Mouse (Mus musculus) hindbrain, embryonic 11.5 days (tissue): Measurements from ENCODE around the gene Lyg2. TPM values are rescaled to one million over a fixed set of nuclear protein-coding genes. Genes with fewer than 3 reads are reported as not detected.
A peak's percentile ranks its signal among the peaks of the same experiment; 100 is the strongest.

ENCODE experiments used
- ATAC-seq: fragments of 200-750 bp; cut with Nextera tagmentation; 2 replicates; pipeline ENCODE4 v1.8.0; 2017; ENCODE audit warnings: mild to moderate bottlenecking, moderate TSS enrichment, moderate library complexity; ENCODE audit not compliant: low FRiP score
- DNase-seq: peaks from one replicate; pipeline ENCODE4 v3.0.0-alpha.2; 2015; ENCODE audit warnings: low spot score
- H3K27ac ChIP-seq: fragments of 300-500 bp; sonication (generic); 2 replicates; pipeline ENCODE4 v1.5.1; 2014; ENCODE audit warnings: mild to moderate bottlenecking, low read depth, low read length
- H3K27me3 ChIP-seq: fragments of 300-500 bp; sonication (generic); 2 replicates; pipeline ENCODE4 v1.6.1; 2014; ENCODE audit warnings: mild to moderate bottlenecking, low read length, moderate library complexity, mixed read lengths; ENCODE audit not compliant: control insufficient read depth, insufficient read depth
- H3K36me3 ChIP-seq: fragments of 300-500 bp; sonication (generic); 2 replicates; pipeline ENCODE4 v1.6.1; 2014; ENCODE audit warnings: mild to moderate bottlenecking, low read length, moderate library complexity, mixed read lengths; ENCODE audit not compliant: control insufficient read depth, insufficient read depth
- H3K4me1 ChIP-seq: fragments of 300-500 bp; sonication (generic); replicated peaks from 2 replicates; pipeline ENCODE4 v1.6.1; 2014; ENCODE audit warnings: low read length, mixed read lengths; ENCODE audit not compliant: control insufficient read depth, insufficient read depth
- H3K4me2 ChIP-seq: fragments of 300-500 bp; sonication (generic); replicated peaks from 2 replicates; pipeline ENCODE4 v1.6.1; 2014; ENCODE audit warnings: mild to moderate bottlenecking, low read depth, low read length
- H3K4me3 ChIP-seq: fragments of 300-500 bp; sonication (generic); 2 replicates; pipeline ENCODE4 v1.5.1; 2014; ENCODE audit warnings: low read depth, low read length
- H3K9ac ChIP-seq: fragments of 300-500 bp; sonication (generic); 2 replicates; pipeline ENCODE4 v1.6.1; 2014; ENCODE audit warnings: low read depth, low read length
- H3K9me3 ChIP-seq: fragments of 300-500 bp; sonication (generic); 2 replicates; pipeline ENCODE4 v1.6.1; 2016; ENCODE audit warnings: low read length; ENCODE audit not compliant: control insufficient read depth
- WGBS: fragments of 180-500 bp; shearing (Covaris S2); extraction: QIAGEN DNeasy Blood & Tissue Kit; methylation state at CpG from one replicate; pipeline ENCODE4 v1.1.7; 2014; 5-methylcytosine and 5-hydroxymethylcytosine counted together
- polyA plus RNA-seq: library from polyadenylated mRNA; unstranded; fragments of >200 nt; fragmentation: Nextera tagmentation; extraction: Ambion mirVana; gene quantifications from 2 replicates; pipeline ENCODE4 v1.2.1, GENCODE M21; 2014

Lyg2 gene
- polyA plus RNA-seq, 1 experiment from 2014 or later: not detected

DNA sequence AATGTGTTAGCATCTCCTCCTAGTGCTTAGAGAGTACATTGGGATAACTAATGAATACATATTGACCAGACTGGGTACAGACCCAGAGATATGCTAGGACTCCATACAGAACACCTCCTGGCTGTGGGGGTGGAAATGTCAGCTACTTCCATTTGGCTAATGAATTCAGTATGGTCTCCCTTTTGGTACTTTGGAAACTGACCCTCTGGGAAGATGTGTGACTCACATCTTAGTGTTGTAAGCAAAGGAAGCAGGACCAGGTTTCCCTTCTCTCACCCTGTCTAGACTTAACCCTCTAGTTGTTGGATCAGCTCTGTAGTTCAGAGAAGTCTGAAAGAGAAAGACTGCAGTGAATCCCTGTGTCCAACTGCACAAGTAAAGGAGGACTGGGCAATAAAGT, 21.7 kb downstream of the Lyg2 start:
- peaks cover 4% of the 10 kb centered on the region for H3K36me3 ChIP-seq
- H3K27me3 ChIP-seq: no peaks in the 10 kb centered on the region
- ATAC-seq (no peak), DNase-seq (no peak)
- H3K9me3 ChIP-seq: no peaks in the 10 kb centered on the region
- H3K4me1 ChIP-seq: no peaks in the 10 kb centered on the region
- H3K27ac ChIP-seq: no peak overlapping the region
- no peak overlapping the region for H3K4me2 ChIP-seq
- no peak overlapping the region for H3K9ac ChIP-seq
- no peak overlapping the region for H3K4me3 ChIP-seq

DNA sequence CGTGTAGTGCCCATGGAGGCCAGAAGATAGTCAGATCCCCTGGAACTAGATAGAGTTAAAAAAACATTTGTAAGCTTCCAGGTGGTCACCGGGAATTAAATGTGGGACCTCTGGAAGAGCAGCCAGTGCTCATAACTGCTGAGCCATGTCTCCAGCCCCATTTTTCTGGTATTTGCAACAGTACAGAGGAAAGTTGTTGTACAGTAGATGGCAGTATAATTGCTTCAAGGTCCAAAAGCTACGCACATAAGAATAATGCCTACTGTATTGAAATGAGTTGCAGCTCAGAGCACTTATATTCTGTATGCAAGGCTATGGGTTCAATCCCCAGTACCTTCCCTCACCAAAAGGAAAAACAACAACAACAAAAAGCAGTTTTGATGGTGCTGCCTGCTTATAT, 24.9 kb downstream of the Lyg2 start:
- DNase-seq (peak; percentile 1), ATAC-seq (no peak)
- Histone ChIP-seq H3K27ac (no peak overlapping the region), H3K9me3 (no peaks in the 10 kb centered on the region), H3K4me1 (no peaks in the 10 kb centered on the region), H3K4me2 (peak overlapping the region; percentile 68; the same call in 1 of the 2 replicates), H3K36me3 (no peaks in the 10 kb centered on the region), H3K4me3 (no peak overlapping the region), H3K27me3 (no peaks in the 10 kb centered on the region), H3K9ac (no peak overlapping the region)
- WGBS: 77% methylated on average over 3 of the region's 3 CpGs

DNA sequence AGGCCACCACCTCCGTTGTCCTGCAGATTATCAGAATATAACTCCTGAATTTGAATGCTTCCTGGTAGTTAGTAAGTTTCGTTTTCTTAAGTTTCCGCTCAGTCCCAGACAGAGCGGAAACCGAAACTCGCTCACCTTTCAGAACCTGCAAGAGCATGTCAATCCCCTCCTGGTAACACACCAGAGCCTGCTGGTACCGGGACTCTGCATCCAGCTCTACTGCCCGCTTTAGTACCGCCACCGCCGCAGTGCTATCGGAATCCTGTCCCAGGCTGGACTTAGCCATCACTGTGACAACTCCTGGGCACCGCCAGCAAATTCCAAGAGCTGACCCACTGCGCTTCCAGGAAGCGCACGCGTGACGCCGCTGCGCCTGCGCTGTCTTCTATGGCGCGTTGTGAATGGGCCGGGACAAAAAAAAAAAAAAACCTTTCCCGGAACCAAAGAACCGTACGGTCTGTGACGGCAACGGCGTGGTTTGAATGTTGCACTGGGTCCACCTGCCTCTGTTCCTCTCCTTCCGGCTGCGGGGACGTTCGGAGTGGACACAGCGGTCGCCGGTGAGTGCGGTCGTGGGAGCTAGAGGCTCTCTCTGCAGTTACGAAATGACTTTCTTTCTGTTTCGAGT, 26.2 kb downstream of the Lyg2 start, which contains the start of the genes Mitd1 and Mrpl30:
TSS of gene Mitd1 (minus strand) at position 387 of the 628 bp plus-strand sequence.
TSS of gene Mrpl30 (plus strand) at position 453 of the 628 bp plus-strand sequence.
- Histone ChIP-seq H3K4me3 (peak within 1 kb of the TSS; percentile 60), H3K4me2 (peak within 1 kb of the TSS; percentile 68), H3K36me3 (no peaks in the 10 kb centered on the region), H3K4me1 (no peaks in the 10 kb centered on the region), H3K9ac (peak within 1 kb of the TSS; percentile 73), H3K27me3 (no peaks in the 10 kb centered on the region), H3K9me3 (no peaks in the 10 kb centered on the region), H3K27ac (no peak within 1 kb of the TSS)
- WGBS: under 1% methylated on average over 41 of the region's 41 CpGs
- ATAC-seq (peak; percentile 88), DNase-seq (peak; percentile 94)

DNA sequence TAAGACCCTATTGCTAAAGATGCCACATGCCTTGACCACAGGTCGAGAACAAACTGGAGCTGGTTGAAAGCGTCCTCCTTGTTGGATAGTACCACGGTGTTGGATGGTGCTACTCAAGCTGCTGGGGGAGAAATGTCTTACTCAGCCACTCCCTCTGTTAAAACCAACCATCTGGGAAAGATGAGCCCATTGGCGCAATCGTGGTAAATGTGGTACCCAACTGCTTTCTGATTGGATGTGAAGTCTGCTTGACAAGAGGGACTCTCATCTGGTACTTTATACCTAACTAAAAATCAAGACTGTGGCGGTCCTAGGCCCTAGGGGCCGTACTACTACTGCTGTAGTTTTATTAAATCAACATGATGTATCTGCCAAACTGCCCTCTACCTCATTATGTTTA, 27.1 kb downstream of the Lyg2 start:
- H3K4me1 ChIP-seq: no peaks in the 10 kb centered on the region
- H3K9ac ChIP-seq: no peak overlapping the region
- DNase-seq: no peak
- no peak for ATAC-seq
- peak overlapping the region; percentile 68 for H3K4me2 ChIP-seq
- H3K27me3 ChIP-seq: no peaks in the 10 kb centered on the region
- no peaks in the 10 kb centered on the region for H3K36me3 ChIP-seq
- 85% methylated on average over 7 of the region's 7 CpGs for WGBS
- no peak overlapping the region for H3K27ac ChIP-seq
- peak overlapping the region; percentile 60; the same call in 1 of the 2 replicates for H3K4me3 ChIP-seq
- no peaks in the 10 kb centered on the region for H3K9me3 ChIP-seq

DNA sequence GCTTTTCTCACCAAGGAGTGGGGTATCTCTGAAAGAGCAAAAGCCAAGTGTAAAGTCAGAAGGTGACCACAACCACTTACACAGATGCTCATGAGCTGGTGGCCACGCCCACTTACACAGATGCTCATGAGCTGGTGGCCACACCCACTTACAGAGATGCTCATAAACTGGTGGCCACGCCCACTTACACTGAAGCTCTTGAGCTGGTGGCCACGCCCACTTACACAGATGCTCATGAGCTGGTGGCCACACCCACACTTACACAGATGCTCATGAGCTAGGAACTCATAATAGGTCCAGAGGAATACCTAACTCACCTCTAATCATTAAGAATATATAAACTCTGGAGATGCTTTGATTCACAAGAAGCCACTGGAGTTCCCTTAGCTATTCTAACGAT, 31.8 kb downstream of the Lyg2 start:
- Histone ChIP-seq H3K4me2 (no peak overlapping the region), H3K4me3 (no peak overlapping the region), H3K9ac (no peak overlapping the region), H3K4me1 (no peaks in the 10 kb centered on the region), H3K36me3 (no peaks in the 10 kb centered on the region), H3K9me3 (no peaks in the 10 kb centered on the region), H3K27me3 (no peaks in the 10 kb centered on the region), H3K27ac (no peak overlapping the region)
- no peak for DNase-seq
- no peak for ATAC-seq
- 84% methylated on average over 4 of the region's 4 CpGs for WGBS

- Histone ChIP-seq H3K36me3 (no peaks in the 10 kb centered on the region), H3K9ac (no peak overlapping the region), H3K9me3 (no peaks in the 10 kb centered on the region), H3K4me1 (no peaks in the 10 kb centered on the region), H3K4me2 (no peak overlapping the region), H3K27ac (no peak overlapping the region), H3K4me3 (no peak overlapping the region), H3K27me3 (no peaks in the 10 kb centered on the region)
- no peak for DNase-seq
- ATAC-seq: no peak
- 88% methylated on average over 4 of the region's 4 CpGs for WGBS
Measured at GRCm38 (mm10) chr1:37883411-37883810, 32.9 kb downstream of the Lyg2 start.

DNA sequence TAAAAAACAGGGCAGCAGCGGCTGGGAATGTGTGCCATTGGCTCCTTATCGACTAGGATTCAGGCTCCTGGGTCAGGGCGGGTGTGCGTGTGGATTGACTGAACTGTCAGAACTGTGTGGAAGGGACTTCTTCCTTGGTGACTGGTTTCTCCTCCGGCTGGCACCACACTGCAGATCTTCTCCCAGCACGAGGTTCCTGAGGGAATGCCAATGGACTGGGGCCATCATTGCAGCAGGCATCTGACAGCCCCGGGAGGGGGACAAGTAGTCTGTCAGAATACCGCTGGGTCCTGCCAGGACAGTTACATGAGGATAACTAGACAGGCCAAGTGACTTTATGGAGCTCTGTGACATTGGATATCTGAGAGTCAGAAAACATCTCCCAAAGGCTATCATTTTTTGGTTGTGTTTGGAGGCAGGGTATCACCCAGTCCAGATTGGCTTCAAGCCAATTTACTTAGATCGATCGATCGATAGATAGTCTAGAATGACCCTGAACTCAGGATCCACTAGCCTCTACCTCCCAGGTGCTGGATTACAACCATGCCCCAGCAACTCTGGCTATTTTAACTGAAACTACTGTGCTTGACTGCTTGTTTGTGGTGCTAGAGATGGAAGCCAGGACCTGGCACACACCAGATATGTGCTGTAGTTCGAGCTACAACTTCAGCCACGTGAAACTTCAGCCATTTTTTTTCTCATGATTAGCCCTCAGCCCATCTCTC, 38.4 kb downstream of the Lyg2 start:
- Histone ChIP-seq H3K4me1 (no peaks in the 10 kb centered on the region), H3K9me3 (no peaks in the 10 kb centered on the region), H3K27me3 (no peaks in the 10 kb centered on the region), H3K9ac (no peak overlapping the region), H3K27ac (no peak overlapping the region), H3K36me3 (peaks cover 11% of the 10 kb centered on the region), H3K4me2 (no peak overlapping the region), H3K4me3 (no peak overlapping the region)
- ATAC-seq (no peak), DNase-seq (no peak)
- WGBS: 96% methylated on average over 13 of the region's 13 CpGs

- Histone ChIP-seq H3K27ac (no peak overlapping the region), H3K9ac (no peak overlapping the region), H3K36me3 (peaks cover 11% of the 10 kb centered on the region), H3K4me3 (peak overlapping the region; percentile 49; the same call in 1 of the 2 replicates), H3K9me3 (no peaks in the 10 kb centered on the region), H3K27me3 (no peaks in the 10 kb centered on the region), H3K4me2 (no peak overlapping the region; the same call in 1 of the 2 replicates), H3K4me1 (0 out of 2 replicates have a peak, but pooled peaks cover 2% of the 10 kb centered on the region)
- WGBS: 95% methylated on average over 4 of the region's 4 CpGs
- DNase-seq: no peak
- no peak for ATAC-seq
Measured at GRCm38 (mm10) chr1:37873157-37873556, 43.1 kb downstream of the Lyg2 start.
